Mouse (Mus musculus) thymus, adult 2 months (tissue): ENCODE results near the gene Vapb. TPM values are rescaled to one million over a fixed set of nuclear protein-coding genes. Genes with fewer than 3 reads are reported as not detected.

ENCODE experiments used
- DNase-seq: peaks from one replicate; pipeline ENCODE4 v3.0.0; 2021
- H3K27ac ChIP-seq: fragments of 200-500 bp; 2 replicates; pipeline ENCODE4 v1.5.1; 2012; ENCODE audit warnings: low read length, control low read depth; ENCODE audit not compliant: control insufficient read depth, insufficient read depth
- H3K27me3 ChIP-seq: fragments of 200-500 bp; 2 replicates; pipeline ENCODE4 v1.6.1; 2012; ENCODE audit warnings: mild to moderate bottlenecking, low read length, moderate library complexity, mixed read lengths; ENCODE audit not compliant: control insufficient read depth, insufficient read depth
- H3K36me3 ChIP-seq: fragments of 200-500 bp; 2 replicates; pipeline ENCODE4 v1.6.1; 2012; ENCODE audit warnings: mild to moderate bottlenecking, low read length, moderate library complexity; ENCODE audit not compliant: control insufficient read depth, insufficient read depth
- H3K4me1 ChIP-seq: fragments of 200-500 bp; replicated peaks from 2 replicates; pipeline ENCODE4 v1.6.1; 2012; ENCODE audit warnings: low read length; ENCODE audit not compliant: control insufficient read depth, insufficient read depth
- H3K4me3 ChIP-seq: fragments of 200-500 bp; 2 replicates; pipeline ENCODE4 v1.5.1; 2012; ENCODE audit warnings: mild to moderate bottlenecking, low read length, control low read depth, moderate library complexity; ENCODE audit not compliant: control insufficient read depth, insufficient read depth
- CTCF ChIP-seq: fragments of 200-500 bp; IDR thresholded peaks from 2 replicates; pipeline ENCODE4 v1.5.1; 2012; ENCODE audit warnings: mild to moderate bottlenecking, control low read depth, low read length, moderate library complexity, borderline replicate concordance; ENCODE audit not compliant: control insufficient read depth, poor library complexity, insufficient read depth; ENCODE audit errors: extremely low read depth
- POLR2A ChIP-seq: fragments of 200-500 bp; IDR thresholded peaks from 2 replicates; pipeline ENCODE4 v1.6.1; 2012; ENCODE audit warnings: mild to moderate bottlenecking, low read length, control low read depth, moderate library complexity; ENCODE audit not compliant: control insufficient read depth, poor library complexity, insufficient read depth; ENCODE audit errors: extremely low read depth
- WGBS: fragments of 180-500 bp; shearing (Covaris S2); methylation state at CpG from one replicate; pipeline ENCODE4 v1.1.7; 2018; 5-methylcytosine and 5-hydroxymethylcytosine counted together
- polyA plus RNA-seq: library from polyadenylated mRNA; depleted of rRNA; stranded (reverse); fragments of >200 nt; gene quantifications from 2 replicates; pipeline ENCODE4 v1.2.3, GENCODE M21; 2012

The Vapb gene
- polyA plus RNA-seq, 1 experiment: 12.1 TPM

GRCm38 (mm10) chr2:173802956-173803355 is 65.6 kb downstream of the Vapb start:
- Histone ChIP-seq H3K36me3 (no peaks in the 10 kb centered on the region), H3K4me1 (no peaks in the 10 kb centered on the region), H3K4me3 (no peak overlapping the region), H3K27me3 (no peaks in the 10 kb centered on the region), H3K27ac (no peak overlapping the region)
- no peak for DNase-seq
- TF ChIP-seq POLR2A (no peak), CTCF (no peak)
- WGBS: 89% methylated on average over 3 of the region's 3 CpGs

GRCm38 (mm10) chr2:173803827-173804226 is 66.5 kb downstream of the Vapb start:
- Histone ChIP-seq H3K36me3 (no peaks in the 10 kb centered on the region), H3K4me1 (no peaks in the 10 kb centered on the region), H3K27ac (no peak overlapping the region), H3K27me3 (no peaks in the 10 kb centered on the region), H3K4me3 (no peak overlapping the region)
- 96% methylated on average over 11 of the region's 11 CpGs for WGBS
- no peak for TF ChIP-seq CTCF
- TF ChIP-seq POLR2A: no peak
- DNase-seq: no peak

- Histone ChIP-seq H3K4me1 (no peaks in the 10 kb centered on the region), H3K27me3 (no peaks in the 10 kb centered on the region), H3K4me3 (no peak overlapping the region), H3K36me3 (no peaks in the 10 kb centered on the region), H3K27ac (no peak overlapping the region)
- TF ChIP-seq CTCF (no peak), POLR2A (no peak)
- DNase-seq: no peak
- 79% methylated on average over 7 of the region's 7 CpGs for WGBS
Measured at GRCm38 (mm10) chr2:173806621-173807020, 69.3 kb downstream of the Vapb start.

- TF ChIP-seq CTCF (no peak), POLR2A (no peak)
- WGBS: 62% methylated on average over 7 of the region's 7 CpGs
- Histone ChIP-seq H3K27me3 (no peaks in the 10 kb centered on the region), H3K4me1 (no peaks in the 10 kb centered on the region), H3K4me3 (no peak overlapping the region), H3K27ac (no peak overlapping the region), H3K36me3 (no peaks in the 10 kb centered on the region)
- no peak for DNase-seq
Measured at GRCm38 (mm10) chr2:173808942-173809341, 71.6 kb downstream of the Vapb start.

GRCm38 (mm10) chr2:173810036-173810850 is 72.9 kb downstream of the Vapb start:
- H3K4me1 ChIP-seq: no peaks in the 10 kb centered on the region
- H3K27ac ChIP-seq: no peak overlapping the region
- TF ChIP-seq POLR2A (no peak), CTCF (no peak)
- DNase-seq: no peak
- no peak overlapping the region for H3K4me3 ChIP-seq
- no peaks in the 10 kb centered on the region for H3K27me3 ChIP-seq
- no peaks in the 10 kb centered on the region for H3K36me3 ChIP-seq
- WGBS: 90% methylated on average over 15 of the region's 15 CpGs

- no peak overlapping the region for H3K4me3 ChIP-seq
- H3K27ac ChIP-seq: no peak overlapping the region
- no peak for DNase-seq
- no peaks in the 10 kb centered on the region for H3K36me3 ChIP-seq
- no peaks in the 10 kb centered on the region for H3K4me1 ChIP-seq
- 93% methylated on average over 5 of the region's 5 CpGs for WGBS
- no peaks in the 10 kb centered on the region for H3K27me3 ChIP-seq
- TF ChIP-seq CTCF: no peak
- TF ChIP-seq POLR2A: no peak
Measured at GRCm38 (mm10) chr2:173810851-173811130, 73.5 kb downstream of the Vapb start.
